Mouse (Mus musculus): Measurements from ENCODE around the gene Ube2b. TPM values are rescaled to one million over a fixed set of nuclear protein-coding genes. Genes with fewer than 3 reads are reported as not detected.

Gene Ube2b
- polyA plus RNA-seq, 1 experiment from 2014 or later, result 193 TPM

GRCm38 (mm10) chr11:51957760-51958159 lies 42.8 kb downstream of the Ube2b start:
- 86% methylated on average over 4 of the region's 4 CpGs for WGBS
- Histone ChIP-seq H3K27ac (replicated peaks in 1 of 2; ENCODE audit: control insufficient read depth in 1 of 2, insufficient read depth in 1 of 2, low read depth in 2 of 2, low read length in 2 of 2) (no peak overlapping the region), H3K4me2 (ENCODE audit: low read length) (no peak overlapping the region), H3K4me3 (ENCODE audit: control insufficient read depth in 1 of 2, insufficient read depth in 1 of 2, low read depth in 1 of 2, low read length in 2 of 2) (no peak overlapping the region), H3K4me1 (ENCODE audit: control insufficient read depth in 2 of 2, insufficient read depth in 2 of 2, low read length in 2 of 2) (peaks cover 0 to 2% of the 10 kb centered on the region in 2 experiments; a peak in 1 of 4 replicates), H3K27me3 (ENCODE audit: control insufficient read depth, insufficient read depth, low read length) (peaks cover 5% of the 10 kb centered on the region; the same call in 1 of the 2 replicates), H3K36me3 (ENCODE audit: control insufficient read depth, insufficient read depth, low read length) (no peaks in the 10 kb centered on the region), H3K9ac (ENCODE audit: low read length) (no peak overlapping the region), H3K9me3 (ENCODE audit: control insufficient read depth, low read length) (peaks cover 6% of the 10 kb centered on the region; the same call in 1 of the 2 replicates)
- ATAC-seq (ENCODE audit: insufficient number of reproducible peaks, insufficient read depth, low FRiP score, low read depth), result no peak

DNA sequence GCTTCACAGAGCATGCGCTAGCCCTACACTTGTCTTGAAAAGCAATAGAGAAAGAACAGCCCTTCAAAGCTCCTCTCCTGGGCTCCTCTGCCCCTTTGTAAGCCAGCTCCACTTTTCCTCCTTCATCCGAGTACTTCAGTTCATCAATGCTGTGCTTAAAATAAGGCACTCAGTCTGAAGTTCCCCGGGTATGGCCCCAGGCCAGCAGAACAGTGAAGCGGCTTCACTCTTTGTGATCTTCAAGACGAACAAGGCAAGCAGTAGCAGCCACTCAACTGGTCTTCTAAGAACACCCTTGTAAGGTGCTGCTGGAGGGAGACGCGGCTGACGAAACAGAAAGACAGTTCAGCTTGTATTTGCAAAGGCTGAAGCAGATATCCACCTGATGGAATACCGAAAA lies 44.5 kb downstream of the Ube2b start:
- H3K4me1 ChIP-seq (ENCODE audit: control insufficient read depth in 2 of 2, insufficient read depth in 2 of 2, low read length in 2 of 2), result peaks cover 0 to 4% of the 10 kb centered on the region in 2 experiments; a peak in 2 of 4 replicates
- no peak for ATAC-seq (ENCODE audit: insufficient number of reproducible peaks, insufficient read depth, low FRiP score, low read depth)
- H3K27ac ChIP-seq (replicated peaks in 1 of 2; ENCODE audit: control insufficient read depth in 1 of 2, insufficient read depth in 1 of 2, low read depth in 2 of 2, low read length in 2 of 2), result no peak overlapping the region
- H3K9me3 ChIP-seq (ENCODE audit: control insufficient read depth, low read length), result peaks cover 6% of the 10 kb centered on the region; the same call in 1 of the 2 replicates
- H3K4me3 ChIP-seq (ENCODE audit: control insufficient read depth in 1 of 2, insufficient read depth in 1 of 2, low read depth in 1 of 2, low read length in 2 of 2), result no peak overlapping the region
- H3K9ac ChIP-seq (ENCODE audit: low read length), result no peak overlapping the region
- no peaks in the 10 kb centered on the region for H3K36me3 ChIP-seq (ENCODE audit: control insufficient read depth, insufficient read depth, low read length)
- WGBS, result 46% methylated on average over 9 of the region's 9 CpGs
- H3K4me2 ChIP-seq (ENCODE audit: low read length), result no peak overlapping the region
- H3K27me3 ChIP-seq (ENCODE audit: control insufficient read depth, insufficient read depth, low read length), result no peaks in the 10 kb centered on the region

DNA sequence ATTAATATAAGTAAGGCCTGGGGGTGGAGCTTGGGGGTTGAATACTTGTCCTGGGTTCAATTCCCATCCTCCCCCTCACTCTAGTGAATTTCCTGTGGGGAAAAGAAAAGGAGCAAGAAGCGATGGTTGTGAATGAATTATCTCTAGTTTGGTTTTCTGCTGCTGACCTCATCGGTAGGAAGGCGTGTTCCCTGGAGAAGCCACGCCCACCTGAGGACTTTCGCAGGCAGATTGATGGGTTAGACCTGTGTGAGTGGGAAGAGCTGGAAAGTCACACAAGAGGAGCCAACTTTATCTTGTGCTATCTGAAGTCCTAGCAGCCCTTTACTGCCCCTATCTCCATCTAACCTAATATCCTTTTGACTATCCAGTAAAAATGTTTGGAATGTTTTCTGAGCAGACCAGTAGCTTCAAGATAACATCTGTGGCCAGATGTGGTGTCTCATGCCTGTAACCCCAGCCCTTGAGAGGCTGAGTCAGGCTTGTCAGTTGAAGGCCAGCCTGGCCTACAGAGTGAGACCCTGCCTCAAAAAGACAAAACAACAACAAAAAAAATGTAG lies 48.6 kb downstream of the Ube2b start:
- H3K9ac ChIP-seq (ENCODE audit: low read length), result no peak overlapping the region
- H3K36me3 ChIP-seq (ENCODE audit: control insufficient read depth, insufficient read depth, low read length), result no peaks in the 10 kb centered on the region
- H3K27ac ChIP-seq (replicated peaks in 1 of 2; ENCODE audit: control insufficient read depth in 1 of 2, insufficient read depth in 1 of 2, low read depth in 2 of 2, low read length in 2 of 2), result no peak overlapping the region
- ATAC-seq (ENCODE audit: insufficient number of reproducible peaks, insufficient read depth, low FRiP score, low read depth), result no peak
- 0 out of 2 replicates have a peak, but pooled peaks cover 3% of the 10 kb centered on the region for H3K9me3 ChIP-seq (ENCODE audit: control insufficient read depth, low read length)
- H3K4me3 ChIP-seq (ENCODE audit: control insufficient read depth in 1 of 2, insufficient read depth in 1 of 2, low read depth in 1 of 2, low read length in 2 of 2), result no peak overlapping the region
- no peak overlapping the region for H3K4me2 ChIP-seq (ENCODE audit: low read length)
- WGBS, result 26% methylated on average over 5 of the region's 5 CpGs
- peaks cover 2 to 4% of the 10 kb centered on the region in 2 experiments; a peak in 2 of 4 replicates for H3K4me1 ChIP-seq (ENCODE audit: control insufficient read depth in 2 of 2, insufficient read depth in 2 of 2, low read length in 2 of 2)
- H3K27me3 ChIP-seq (ENCODE audit: control insufficient read depth, insufficient read depth, low read length), result no peaks in the 10 kb centered on the region

GRCm38 (mm10) chr11:51949919-51950318 lies 50.6 kb downstream of the Ube2b start:
- Histone ChIP-seq H3K27me3 (ENCODE audit: control insufficient read depth, insufficient read depth, low read length) (no peaks in the 10 kb centered on the region), H3K4me3 (ENCODE audit: control insufficient read depth in 1 of 2, insufficient read depth in 1 of 2, low read depth in 1 of 2, low read length in 2 of 2) (no peak overlapping the region), H3K9me3 (ENCODE audit: control insufficient read depth, low read length) (0 out of 2 replicates have a peak, but pooled peaks cover 3% of the 10 kb centered on the region), H3K4me1 (ENCODE audit: control insufficient read depth in 2 of 2, insufficient read depth in 2 of 2, low read length in 2 of 2) (peaks cover 9 to 13% of the 10 kb centered on the region in 2 experiments), H3K4me2 (ENCODE audit: low read length) (no peak overlapping the region), H3K27ac (replicated peaks in 1 of 2; ENCODE audit: control insufficient read depth in 1 of 2, insufficient read depth in 1 of 2, low read depth in 2 of 2, low read length in 2 of 2) (no peak overlapping the region), H3K36me3 (ENCODE audit: control insufficient read depth, insufficient read depth, low read length) (no peaks in the 10 kb centered on the region), H3K9ac (ENCODE audit: low read length) (no peak overlapping the region)
- no peak for ATAC-seq (ENCODE audit: insufficient number of reproducible peaks, insufficient read depth, low FRiP score, low read depth)
- 86% methylated on average over 9 of the region's 9 CpGs for WGBS

- Histone ChIP-seq H3K36me3 (ENCODE audit: control insufficient read depth, insufficient read depth, low read length) (no peaks in the 10 kb centered on the region), H3K9ac (ENCODE audit: low read length) (no peak overlapping the region), H3K9me3 (ENCODE audit: control insufficient read depth, low read length) (no peaks in the 10 kb centered on the region), H3K4me1 (ENCODE audit: control insufficient read depth in 2 of 2, insufficient read depth in 2 of 2, low read length in 2 of 2) (peaks cover 11 to 17% of the 10 kb centered on the region in 2 experiments), H3K27me3 (ENCODE audit: control insufficient read depth, insufficient read depth, low read length) (no peaks in the 10 kb centered on the region), H3K27ac (replicated peaks in 1 of 2; ENCODE audit: control insufficient read depth in 1 of 2, insufficient read depth in 1 of 2, low read depth in 2 of 2, low read length in 2 of 2) (no peak overlapping the region), H3K4me3 (ENCODE audit: control insufficient read depth in 1 of 2, insufficient read depth in 1 of 2, low read depth in 1 of 2, low read length in 2 of 2) (no peak overlapping the region), H3K4me2 (ENCODE audit: low read length) (no peak overlapping the region)
- no peak for ATAC-seq (ENCODE audit: insufficient number of reproducible peaks, insufficient read depth, low FRiP score, low read depth)
- WGBS, result 47% methylated on average over 9 of the region's 9 CpGs
Measured at GRCm38 (mm10) chr11:51949155-51949840, 51.3 kb downstream of the Ube2b start.

DNA sequence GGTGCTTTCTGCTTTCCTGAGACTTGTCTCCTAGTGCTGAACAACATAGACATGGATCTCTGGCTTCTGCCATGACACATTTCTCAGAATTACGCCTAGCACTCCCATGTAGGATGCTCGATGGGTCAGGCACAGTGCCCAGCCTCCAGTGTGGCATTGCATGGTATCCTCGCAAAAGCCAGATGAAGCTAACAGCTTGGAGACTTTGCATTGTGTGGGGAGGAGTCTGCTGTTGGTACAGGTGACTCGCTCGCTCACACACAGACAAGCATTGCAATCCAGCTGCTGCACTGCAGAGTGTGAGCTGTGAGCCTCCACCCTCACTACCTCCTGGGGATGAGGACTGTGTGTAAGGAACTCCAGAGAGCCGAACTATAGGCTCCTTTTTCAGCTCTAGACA lies 54.4 kb downstream of the Ube2b start:
- Histone ChIP-seq H3K4me2 (ENCODE audit: low read length) (no peak overlapping the region), H3K9ac (ENCODE audit: low read length) (no peak overlapping the region)

GRCm38 (mm10) chr11:51945548-51945947 lies 55.0 kb downstream of the Ube2b start:
- Histone ChIP-seq H3K36me3 (ENCODE audit: control insufficient read depth, insufficient read depth, low read length) (no peaks in the 10 kb centered on the region), H3K9ac (ENCODE audit: low read length) (peak overlapping the region; percentile 28; the same call in 1 of the 2 replicates), H3K4me1 (ENCODE audit: control insufficient read depth in 2 of 2, insufficient read depth in 2 of 2, low read length in 2 of 2) (peaks cover 11 to 21% of the 10 kb centered on the region in 2 experiments), H3K27me3 (ENCODE audit: control insufficient read depth, insufficient read depth, low read length) (no peaks in the 10 kb centered on the region; the same call in 1 of the 2 replicates), H3K4me3 (ENCODE audit: control insufficient read depth in 1 of 2, insufficient read depth in 1 of 2, low read depth in 1 of 2, low read length in 2 of 2) (no peak overlapping the region), H3K4me2 (ENCODE audit: low read length) (peak overlapping the region; percentile 54), H3K9me3 (ENCODE audit: control insufficient read depth, low read length) (no peaks in the 10 kb centered on the region), H3K27ac (replicated peaks in 1 of 2; ENCODE audit: control insufficient read depth in 1 of 2, insufficient read depth in 1 of 2, low read depth in 2 of 2, low read length in 2 of 2) (peak overlapping the region; percentile 73 to 79)
- ATAC-seq (ENCODE audit: insufficient number of reproducible peaks, insufficient read depth, low FRiP score, low read depth), result no peak; the same call in 1 of the 2 replicates
- WGBS, result 7% methylated on average over 8 of the region's 8 CpGs

More for the DNA sequence above, 54.4 kb downstream of the Ube2b start:
- Histone ChIP-seq H3K27me3 (ENCODE audit: control insufficient read depth, insufficient read depth, low read length) (no peaks in the 10 kb centered on the region; the same call in 1 of the 2 replicates), H3K36me3 (ENCODE audit: control insufficient read depth, insufficient read depth, low read length) (no peaks in the 10 kb centered on the region), H3K4me1 (ENCODE audit: control insufficient read depth in 2 of 2, insufficient read depth in 2 of 2, low read length in 2 of 2) (peaks cover 10 to 17% of the 10 kb centered on the region in 2 experiments), H3K4me3 (ENCODE audit: control insufficient read depth in 1 of 2, insufficient read depth in 1 of 2, low read depth in 1 of 2, low read length in 2 of 2) (no peak overlapping the region), H3K27ac (replicated peaks in 1 of 2; ENCODE audit: control insufficient read depth in 1 of 2, insufficient read depth in 1 of 2, low read depth in 2 of 2, low read length in 2 of 2) (peak overlapping the region; percentile 73 to 79), H3K9me3 (ENCODE audit: control insufficient read depth, low read length) (no peaks in the 10 kb centered on the region)
- WGBS, result 72% methylated on average over 6 of the region's 6 CpGs
- no peak for ATAC-seq (ENCODE audit: insufficient number of reproducible peaks, insufficient read depth, low FRiP score, low read depth)

Data from heart, embryonic 14.5 days (tissue).